Mouse (Mus musculus) liver, adult 2 months (tissue): ENCODE results near the gene Gm12355. TPM values are rescaled to one million over a fixed set of nuclear protein-coding genes. Genes with fewer than 3 reads are reported as not detected.

Experiments
- DNase-seq: peaks from one replicate; pipeline ENCODE4 v3.0.0-alpha.2; 2011; ENCODE audit warnings: low read depth, low spot score; ENCODE audit errors: extremely low read depth
- H3K27ac ChIP-seq: fragments of 200-500 bp; replicated peaks from 2 replicates; pipeline ENCODE4 v1.5.1; 2012; ENCODE audit warnings: low read depth, mild to moderate bottlenecking, control low read depth, inconsistent platforms, low read length; ENCODE audit not compliant: insufficient read depth
- H3K27me3 ChIP-seq: fragments of 200-500 bp; 2 replicates; pipeline ENCODE4 v1.6.1; 2012; ENCODE audit warnings: mild to moderate bottlenecking, moderate library complexity, low read length, inconsistent platforms; ENCODE audit not compliant: control insufficient read depth, insufficient read depth
- H3K36me3 ChIP-seq: fragments of 200-500 bp; 2 replicates; pipeline ENCODE4 v1.6.1; 2012; ENCODE audit warnings: low read length, inconsistent platforms; ENCODE audit not compliant: control insufficient read depth, insufficient read depth
- H3K4me1 ChIP-seq: fragments of 200-500 bp; 2 replicates; pipeline ENCODE4 v1.6.1; 2011; ENCODE audit warnings: low read length; ENCODE audit not compliant: control insufficient read depth, insufficient read depth
- H3K4me3 ChIP-seq: fragments of 200-500 bp; 2 replicates; pipeline ENCODE4 v1.5.1; 2011; ENCODE audit warnings: low read depth, mild to moderate bottlenecking, control low read depth, low read length, moderate library complexity; ENCODE audit not compliant: insufficient read depth
- H3K79me2 ChIP-seq: fragments of 200-500 bp; 2 replicates; pipeline ENCODE4 v1.6.1; 2012; ENCODE audit warnings: inconsistent platforms, mild to moderate bottlenecking, low read length, moderate library complexity; ENCODE audit not compliant: control insufficient read depth, insufficient read depth
- H3K9ac ChIP-seq: fragments of 200-500 bp; 2 replicates; pipeline ENCODE4 v1.6.1; 2012; ENCODE audit warnings: low read depth, mild to moderate bottlenecking, control low read depth, inconsistent platforms, low read length
- CTCF ChIP-seq: fragments of 200-500 bp; IDR thresholded peaks from 2 replicates; pipeline ENCODE4 v1.5.1; 2011; ENCODE audit warnings: low read depth, low read length, control low read depth
- POLR2A ChIP-seq: fragments of 200-500 bp; IDR thresholded peaks from 2 replicates; pipeline ENCODE4 v1.6.1; 2011; ENCODE audit warnings: low read length, control low read depth; ENCODE audit not compliant: insufficient read depth; ENCODE audit errors: extremely low read depth
- WGBS: fragments of 180-500 bp; shearing (Covaris S2); methylation state at CpG from one replicate; pipeline ENCODE4 v1.1.7; 2018; 5-methylcytosine and 5-hydroxymethylcytosine counted together
- polyA plus RNA-seq: library from polyadenylated mRNA; depleted of rRNA; stranded (reverse); fragments of >200 nt; gene quantifications from 2 replicates; pipeline ENCODE4 v1.2.3, GENCODE M21; 2012
- total RNA-seq: library from RNA; depleted of rRNA; stranded (reverse); fragments of >200 nt; gene quantifications from 2 replicates; pipeline ENCODE4 v1.2.3, GENCODE M21; 2014

Gene Gm12355
- total and polyA plus RNA-seq, 2 experiments = not detected

GRCm38 (mm10) chr11:98586087-98586891, 39.2 kb downstream of the Gm12355 start:
- H3K9ac ChIP-seq = peak overlapping the region; percentile 91
- no peak for TF ChIP-seq POLR2A
- no peak for TF ChIP-seq CTCF
- H3K4me1 ChIP-seq = peaks cover 44% of the 10 kb centered on the region
- WGBS = 1% methylated on average over 22 of the region's 22 CpGs
- no peaks in the 10 kb centered on the region for H3K27me3 ChIP-seq
- peak; percentile 98 for DNase-seq
- H3K36me3 ChIP-seq = peaks cover 11% of the 10 kb centered on the region; the same call in 1 of the 2 replicates
- H3K27ac ChIP-seq = peak overlapping the region; percentile 75
- peaks cover 16% of the 10 kb centered on the region for H3K79me2 ChIP-seq
- peak overlapping the region; percentile 85 for H3K4me3 ChIP-seq

DNA sequence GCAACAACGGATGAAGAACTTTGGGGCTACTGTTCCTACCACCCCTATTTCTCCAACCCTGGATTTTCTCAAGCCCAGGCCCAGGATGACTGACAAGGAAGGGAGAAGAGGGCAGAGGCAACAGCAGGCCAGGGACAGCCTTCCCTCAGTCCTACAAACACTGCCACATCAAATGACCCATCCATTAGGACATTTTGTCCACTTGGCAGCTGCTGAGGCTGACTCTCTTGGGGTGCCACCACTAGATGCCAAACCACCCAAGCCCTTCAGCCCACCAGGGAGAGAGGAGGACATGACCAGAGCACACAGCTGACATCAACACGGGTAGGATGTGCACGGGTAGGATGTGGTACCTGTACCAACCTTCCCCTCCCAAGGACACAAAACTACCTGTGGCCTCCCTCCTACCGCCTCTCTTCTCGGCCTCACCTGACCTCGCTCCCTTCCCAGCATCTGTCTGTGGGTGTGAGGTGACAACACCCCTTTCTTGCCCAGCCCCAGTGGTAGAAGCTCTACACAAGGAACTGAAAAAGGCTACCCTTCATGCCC, 40.8 kb downstream of the Gm12355 start:
- peaks cover 11% of the 10 kb centered on the region; the same call in 1 of the 2 replicates for H3K36me3 ChIP-seq
- H3K79me2 ChIP-seq = peaks cover 16% of the 10 kb centered on the region
- H3K9ac ChIP-seq = peak overlapping the region; percentile 27
- peak overlapping the region; percentile 75 for H3K27ac ChIP-seq
- peaks cover 52% of the 10 kb centered on the region for H3K4me1 ChIP-seq
- DNase-seq = peak; percentile 55
- no peaks in the 10 kb centered on the region for H3K27me3 ChIP-seq
- no peak overlapping the region for H3K4me3 ChIP-seq
- WGBS = 70% methylated on average over 6 of the region's 6 CpGs
- TF ChIP-seq POLR2A (no peak), CTCF (no peak)

- H3K27me3 ChIP-seq = no peaks in the 10 kb centered on the region
- 0 out of 2 replicates have a peak overlapping the region, but pooled peaks have one; percentile 7 for H3K9ac ChIP-seq
- H3K4me3 ChIP-seq = no peak overlapping the region
- peaks cover 16% of the 10 kb centered on the region for H3K79me2 ChIP-seq
- no peak for TF ChIP-seq CTCF
- no peak for TF ChIP-seq POLR2A
- no peak overlapping the region for H3K27ac ChIP-seq
- peaks cover 11% of the 10 kb centered on the region; the same call in 1 of the 2 replicates for H3K36me3 ChIP-seq
- peak; percentile 60 for DNase-seq
- 10% methylated on average over 1 of the region's 1 CpGs for WGBS
- H3K4me1 ChIP-seq = peaks cover 46% of the 10 kb centered on the region
These were observed 41.3 kb downstream of the Gm12355 start for GRCm38 (mm10) chr11:98584146-98584545.

GRCm38 (mm10) chr11:98583571-98583970, 41.9 kb downstream of the Gm12355 start:
- DNase-seq = no peak
- 46% methylated on average over 3 of the region's 3 CpGs for WGBS
- no peak overlapping the region for H3K4me3 ChIP-seq
- no peaks in the 10 kb centered on the region for H3K27me3 ChIP-seq
- H3K36me3 ChIP-seq = peaks cover 11% of the 10 kb centered on the region; the same call in 1 of the 2 replicates
- no peak for TF ChIP-seq POLR2A
- no peak for TF ChIP-seq CTCF
- peaks cover 41% of the 10 kb centered on the region for H3K4me1 ChIP-seq
- no peak overlapping the region for H3K27ac ChIP-seq
- peaks cover 16% of the 10 kb centered on the region for H3K79me2 ChIP-seq
- no peak overlapping the region for H3K9ac ChIP-seq

DNA sequence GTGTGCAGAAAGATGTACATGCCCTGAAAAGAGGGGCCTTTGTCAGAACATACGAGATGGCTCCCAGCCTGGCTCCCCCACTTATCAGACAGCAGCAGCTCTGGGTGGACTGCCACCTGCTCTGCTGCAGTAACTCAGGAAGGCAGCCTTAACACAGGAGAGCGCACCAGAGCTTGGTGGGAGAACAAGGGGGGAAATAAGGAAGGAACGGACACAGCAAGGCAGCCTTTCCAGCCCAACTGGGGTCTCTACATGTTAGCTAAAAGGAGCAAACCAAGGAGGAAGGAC, 42.3 kb downstream of the Gm12355 start:
- WGBS = 96% methylated on average over 3 of the region's 3 CpGs
- Histone ChIP-seq H3K27ac (no peak overlapping the region), H3K79me2 (peaks cover 16% of the 10 kb centered on the region), H3K4me3 (no peak overlapping the region), H3K4me1 (peaks cover 41% of the 10 kb centered on the region), H3K36me3 (peaks cover 11% of the 10 kb centered on the region; the same call in 1 of the 2 replicates), H3K27me3 (no peaks in the 10 kb centered on the region), H3K9ac (no peak overlapping the region)
- TF ChIP-seq POLR2A (no peak), CTCF (no peak)
- no peak for DNase-seq
